Mouse (Mus musculus): ENCODE data around the gene Cdc14a.

- TF ChIP-seq CTCF (IDR thresholded peaks at IDR 0.05) (no peak), POLR2A (IDR thresholded peaks at IDR 0.05; ENCODE audit: insufficient read depth, low read depth, low read length) (no peak)
These were observed 146.7 kb downstream of the Cdc14a start for GRCm38 (mm10) chr3:116277146-116277545.

Measured in heart, adult 2 months (tissue).